Mouse (Mus musculus): ENCODE data around the gene Ms4a18.
A peak's percentile ranks its signal among the peaks of the same experiment; 100 is the strongest.

Ms4a18 gene

DNA sequence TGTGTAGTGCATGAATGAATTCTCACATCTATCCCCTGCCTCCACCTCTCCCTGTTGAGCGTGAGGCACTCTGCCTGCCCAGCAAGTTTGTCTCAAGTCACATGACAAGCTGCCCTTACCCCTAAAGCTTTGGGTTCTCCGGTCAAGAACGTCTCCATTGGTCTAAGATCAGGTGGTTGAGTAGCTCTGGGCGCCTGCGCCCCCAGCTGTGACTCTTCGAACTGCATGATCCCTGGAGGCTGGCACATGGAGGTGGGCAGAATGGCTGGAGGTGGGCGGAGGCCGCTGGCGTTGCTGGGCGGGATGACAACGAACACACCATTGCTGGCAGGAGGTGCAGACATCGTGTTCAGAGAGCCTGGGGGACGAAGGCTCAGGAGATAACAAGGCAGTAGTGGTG is 33.3 kb downstream of the Ms4a18 start:
- DNase-seq (ENCODE audit: low read depth, low spot score), result no peak

- DNase-seq (ENCODE audit: low read depth, low spot score), result peak; percentile 30
These were observed 34.7 kb downstream of the Ms4a18 start for GRCm38 (mm10) chr19:10983146-10983545.

- no peak for DNase-seq (ENCODE audit: low read depth, low spot score)
These were observed 37.6 kb downstream of the Ms4a18 start for GRCm38 (mm10) chr19:10980210-10980609.

- peak; percentile 76 for DNase-seq (ENCODE audit: low read depth, low spot score)
These were observed 38.4 kb downstream of the Ms4a18 start for GRCm38 (mm10) chr19:10979184-10980168.

DNA sequence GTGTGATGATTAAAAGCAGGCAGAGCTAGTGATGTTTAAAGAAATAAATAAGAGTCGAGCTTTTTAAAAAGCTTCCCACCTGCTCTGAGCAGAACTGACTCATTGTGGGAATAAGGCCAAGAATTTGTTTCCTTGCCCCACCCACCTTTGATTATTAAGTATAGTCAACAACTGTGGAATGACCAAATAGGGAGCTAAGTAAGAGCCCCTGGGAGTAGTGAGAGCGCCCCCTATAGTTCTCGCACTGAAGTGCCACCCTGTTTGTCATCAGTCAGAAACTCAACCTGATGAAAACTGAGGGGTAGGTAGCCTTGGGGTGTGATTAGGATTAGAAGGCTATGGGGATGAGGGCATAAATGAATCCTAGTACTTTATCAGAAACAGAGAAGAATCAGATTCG is 41.5 kb downstream of the Ms4a18 start:
- DNase-seq (ENCODE audit: low read depth, low spot score), result no peak

GRCm38 (mm10) chr19:10975187-10975586 is 42.6 kb downstream of the Ms4a18 start:
- no peak for DNase-seq (ENCODE audit: low read depth, low spot score)

GRCm38 (mm10) chr19:10974238-10974865 is 43.5 kb downstream of the Ms4a18 start, which contains the start of gene Ms4a10:
TSS of gene Ms4a10 (minus strand) at chr19:10974670.
- peak; percentile 41 for DNase-seq (ENCODE audit: low read depth, low spot score)

DNA sequence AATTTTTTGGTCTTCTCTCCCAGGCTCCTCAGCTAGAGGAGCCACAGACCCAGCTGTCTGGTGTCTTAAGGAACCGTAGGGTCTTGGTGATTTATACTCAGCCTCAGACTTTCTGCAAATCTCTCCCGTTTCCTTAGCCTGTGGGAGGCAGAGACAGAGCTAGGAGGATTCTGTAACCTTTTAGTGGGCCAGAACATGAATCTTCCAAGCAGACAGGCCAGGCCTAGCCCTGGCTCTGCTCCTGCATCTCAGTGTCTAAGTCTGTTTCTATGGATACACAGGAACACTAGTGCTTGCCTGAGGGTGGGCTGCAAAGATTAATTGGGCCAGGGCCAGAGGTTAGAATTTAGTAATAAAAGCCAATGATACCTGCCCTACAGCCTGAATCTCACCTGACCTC is 44.6 kb downstream of the Ms4a18 start:
- peak; percentile 63 for DNase-seq (ENCODE audit: low read depth, low spot score)

DNA sequence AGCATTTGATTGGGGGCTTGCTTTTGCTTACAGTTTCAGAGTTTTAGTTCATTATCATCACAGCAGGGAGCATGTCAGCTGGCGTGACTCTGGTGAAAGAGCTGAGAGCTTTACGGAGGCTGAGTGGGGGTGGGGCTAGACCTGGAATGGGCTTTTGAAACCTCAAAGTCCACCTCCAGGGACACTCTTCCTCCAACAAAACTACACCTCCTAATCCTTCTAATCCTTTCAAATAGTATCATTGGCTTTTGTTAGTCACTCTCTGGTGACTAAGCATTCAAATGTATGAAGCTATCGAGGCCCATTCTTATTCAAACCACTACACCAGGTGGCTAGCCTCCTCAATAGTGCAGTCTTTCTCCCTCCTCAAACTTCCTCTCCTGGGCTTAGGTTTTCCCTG is 45.2 kb downstream of the Ms4a18 start:
- DNase-seq (ENCODE audit: low read depth, low spot score), result no peak

- no peak for DNase-seq (ENCODE audit: low read depth, low spot score)
These were observed 47.4 kb downstream of the Ms4a18 start for GRCm38 (mm10) chr19:10970457-10970856.

- DNase-seq (ENCODE audit: low read depth, low spot score), result no peak
These were observed 49.3 kb downstream of the Ms4a18 start for GRCm38 (mm10) chr19:10968578-10968977.

- DNase-seq (ENCODE audit: low read depth, low spot score), result no peak
These were observed 52.1 kb downstream of the Ms4a18 start for GRCm38 (mm10) chr19:10965721-10966120.

DNA sequence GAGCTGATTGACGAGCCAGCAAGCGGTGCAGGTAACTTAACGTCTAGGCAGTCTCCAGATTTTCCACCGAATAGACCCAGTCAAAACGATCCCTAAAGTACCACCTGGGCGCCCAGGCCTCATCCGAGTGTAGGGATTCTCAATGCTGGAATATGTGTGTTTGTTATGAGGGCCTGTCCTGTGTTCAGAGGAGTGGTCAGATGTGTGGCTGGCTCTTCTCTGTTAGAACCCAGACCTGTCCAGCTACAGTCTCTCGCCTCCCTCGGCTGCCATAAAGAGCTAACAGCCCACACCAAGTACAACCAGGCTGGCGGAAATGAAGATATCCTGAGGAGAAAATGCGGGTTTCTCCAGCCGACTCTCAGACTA is 57.9 kb downstream of the Ms4a18 start:
- no peak for DNase-seq (ENCODE audit: low read depth, low spot score)

- DNase-seq (ENCODE audit: low read depth, low spot score), result peak; percentile 84
These were observed 58.5 kb downstream of the Ms4a18 start for GRCm38 (mm10) chr19:10959085-10959977.

DNA sequence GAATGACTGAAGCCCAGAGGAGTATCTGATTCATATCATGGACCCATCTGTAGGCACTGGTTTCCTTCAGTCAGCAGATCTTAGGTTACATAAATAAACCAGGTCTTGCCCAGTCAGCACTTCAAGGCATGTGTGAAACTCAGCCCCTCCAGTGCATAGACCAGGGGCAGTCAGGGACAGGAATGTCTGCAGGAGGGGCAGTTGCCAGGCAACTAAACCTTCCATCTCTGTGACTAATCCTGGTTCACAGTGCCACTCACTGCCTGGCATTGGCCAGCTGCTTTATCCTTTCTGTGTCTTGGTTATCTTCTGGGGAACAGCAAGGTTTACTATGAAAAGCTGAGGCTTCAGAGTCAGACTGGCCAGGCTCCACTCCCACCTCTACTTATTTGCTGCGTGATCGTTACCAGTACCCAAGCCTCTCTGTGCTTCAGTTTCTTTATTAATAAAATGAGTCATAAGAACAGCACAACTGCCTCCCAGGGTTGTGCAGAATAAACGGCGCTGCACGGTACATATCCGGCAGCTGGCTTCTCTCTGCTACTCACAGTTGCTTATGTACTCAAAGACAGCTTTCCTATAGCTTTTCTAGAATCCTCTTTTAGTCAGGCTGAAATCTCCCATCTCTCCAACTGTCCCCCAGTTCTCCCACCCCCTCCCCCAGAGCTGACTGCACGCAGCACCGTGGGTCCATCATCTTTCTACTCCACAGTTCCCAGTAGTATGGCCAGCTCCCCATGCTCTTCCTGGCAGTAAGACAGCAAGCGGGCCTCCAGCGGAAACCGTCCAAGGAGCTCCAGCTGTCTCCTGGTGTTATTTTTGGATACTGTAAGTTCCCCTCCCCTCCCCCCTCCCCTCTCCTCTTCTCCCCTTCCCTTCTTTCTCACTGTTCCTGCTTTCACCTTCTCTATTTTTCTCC is 65.6 kb downstream of the Ms4a18 start:
- peak; percentile 56 for DNase-seq (ENCODE audit: low read depth, low spot score)

DNA sequence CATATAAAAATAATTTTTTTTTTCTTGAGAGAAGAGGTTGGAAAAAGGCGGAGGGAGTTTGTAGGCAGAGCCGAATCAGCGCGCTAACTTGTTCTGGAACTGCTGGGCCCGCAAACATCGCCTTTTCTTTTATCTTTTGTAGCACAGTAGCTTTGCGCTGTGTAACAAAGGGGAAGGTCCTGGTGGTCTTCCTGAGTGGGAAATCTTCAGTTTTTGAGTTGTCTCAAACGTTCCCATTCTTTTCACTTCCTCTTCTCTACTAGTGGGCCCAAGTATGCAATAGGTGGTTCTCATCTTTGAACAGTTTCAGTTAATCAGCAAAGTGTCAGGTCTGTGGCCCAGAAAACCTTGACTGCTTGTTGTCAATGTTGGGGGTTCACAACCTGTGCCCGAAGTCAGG is 68.3 kb downstream of the Ms4a18 start:
- no peak for DNase-seq (ENCODE audit: low read depth, low spot score)

DNA sequence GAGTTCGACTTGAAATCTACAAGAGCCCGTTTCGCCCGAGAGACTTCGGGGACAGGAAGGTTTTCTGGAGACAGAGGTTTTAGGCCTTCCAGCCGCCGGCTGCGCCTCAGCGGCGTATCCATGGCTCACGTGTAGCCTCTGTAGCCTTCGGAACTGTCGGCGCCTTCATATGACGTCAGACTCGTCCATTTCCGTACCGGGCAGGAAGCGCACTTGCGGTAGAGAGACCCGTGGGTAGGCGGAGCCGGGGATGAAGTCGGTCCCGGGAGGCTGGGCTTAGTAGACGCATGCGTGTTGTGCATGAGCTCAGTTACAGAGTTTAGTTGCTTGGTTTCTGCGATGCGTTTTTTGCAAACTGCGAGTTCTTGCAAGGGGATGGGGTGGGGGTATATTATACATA is 68.7 kb downstream of the Ms4a18 start, which contains the start of gene Ccdc86:
TSS of gene Ccdc86 (minus strand) at position 155 of the 400 bp plus-strand sequence.
- peak; percentile 99 for DNase-seq (ENCODE audit: low read depth, low spot score)

DNA sequence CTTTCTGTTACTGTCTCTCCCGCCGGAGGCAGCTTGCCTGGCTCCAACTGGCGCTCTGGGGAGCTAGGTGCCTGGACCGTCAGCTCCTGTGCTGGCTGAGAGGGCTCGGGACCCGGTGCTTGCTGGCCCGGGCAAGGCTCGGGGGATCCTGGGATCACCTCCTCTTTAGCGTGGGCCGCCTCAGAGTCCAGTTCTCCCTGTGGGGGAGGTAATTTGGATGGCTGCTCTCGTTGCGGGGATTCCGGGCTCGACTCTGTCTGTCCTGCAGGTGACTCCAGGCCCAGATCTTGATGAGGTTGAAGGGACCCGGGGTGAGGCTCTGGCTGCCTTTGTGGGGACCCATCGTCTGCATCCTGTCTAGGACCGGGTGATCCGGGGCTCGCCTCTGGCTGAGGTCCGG is 69.4 kb downstream of the Ms4a18 start:
- no peak for DNase-seq (ENCODE audit: low read depth, low spot score)

DNA sequence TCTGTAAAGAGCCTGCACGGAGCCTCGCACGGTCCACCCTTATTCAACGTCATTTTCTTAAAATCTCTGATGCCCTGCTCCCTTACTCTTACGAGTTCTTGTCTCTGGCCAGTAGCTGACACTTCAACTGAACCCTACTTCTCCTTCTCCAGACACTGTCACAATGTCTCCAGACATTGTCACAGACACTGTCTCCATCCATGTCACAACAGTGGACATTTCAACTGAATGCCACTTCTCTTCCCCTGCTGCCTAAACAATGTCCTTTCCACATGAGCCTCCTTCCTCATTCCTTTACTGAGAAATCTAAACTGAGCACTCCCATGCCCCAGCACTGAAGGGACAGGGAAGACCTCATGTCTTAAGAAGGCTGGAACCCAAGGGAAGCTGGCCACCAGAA is 70.6 kb downstream of the Ms4a18 start:
- no peak for DNase-seq (ENCODE audit: low read depth, low spot score)

All from mesoderm, embryonic 11.5 days (tissue).